Mouse (Mus musculus) myocyte (in vitro differentiated cells): ENCODE measurements around the gene Cry2. TPM values are rescaled to one million over a fixed set of nuclear protein-coding genes. Genes with fewer than 3 reads are reported as not detected.
A peak's percentile ranks its signal among the peaks of the same experiment; 100 is the strongest.

Experiments used
- H3K27me3 ChIP-seq: one replicate; pipeline ENCODE4 v1.6.1; 2011; ENCODE audit not compliant: control insufficient read depth, insufficient read depth, insufficient read length
- H3K36me3 ChIP-seq: one replicate; pipeline ENCODE4 v1.6.1; 2011; ENCODE audit not compliant: control insufficient read depth, insufficient read depth
- H3K4me2 ChIP-seq: one replicate; pipeline ENCODE4 v1.6.1; 2011; ENCODE audit warnings: low read depth, control low read depth
- H3K4me3 ChIP-seq: one replicate; pipeline ENCODE4 v1.5.1; 2011; ENCODE audit warnings: mild to moderate bottlenecking, control low read depth, moderate library complexity
- H3K79me2 ChIP-seq: one replicate; pipeline ENCODE4 v1.6.1; 2011; ENCODE audit not compliant: control insufficient read depth, insufficient read depth
- H3ac ChIP-seq: one replicate; pipeline ENCODE4 v1.6.1; 2011; ENCODE audit not compliant: control insufficient read depth, insufficient read length
- CEBPB ChIP-seq: IDR thresholded peaks from 2 replicates; pipeline ENCODE4 v1.6.1; 2011; ENCODE audit warnings: mild to moderate bottlenecking, moderate library complexity; ENCODE audit not compliant: poor library complexity, insufficient read depth, severe bottlenecking
- E2F4 ChIP-seq: IDR thresholded peaks from one replicate; pipeline ENCODE4 v1.6.1; 2011; ENCODE audit warnings: mild to moderate bottlenecking, control low read depth, moderate library complexity; ENCODE audit not compliant: insufficient read depth
- MAX ChIP-seq: IDR thresholded peaks from one replicate; pipeline ENCODE4 v1.6.1; 2011; ENCODE audit warnings: low read depth, mild to moderate bottlenecking, control low read depth
- MYOD1 ChIP-seq, 3 experiments: IDR thresholded peaks; one replicate each; pipeline ENCODE4 v1.6.1; 2011; ENCODE audit warnings: control low read depth in 2 of 3, low read depth in 2 of 3, mild to moderate bottlenecking in 2 of 3, moderate library complexity in 1 of 3; ENCODE audit not compliant: insufficient read length in 2 of 3, control insufficient read depth in 1 of 3
- MYOG ChIP-seq, 3 experiments: IDR thresholded peaks; one replicate each; pipeline ENCODE4 v1.6.1; 2011; ENCODE audit warnings: control low read depth in 2 of 3, low read depth in 2 of 3, mild to moderate bottlenecking in 2 of 3; ENCODE audit not compliant: insufficient read length in 2 of 3, control insufficient read depth in 1 of 3, insufficient read depth in 1 of 3
- POLR2A ChIP-seq: IDR thresholded peaks from one replicate; pipeline ENCODE4 v1.6.1; 2011; ENCODE audit warnings: low read depth, mild to moderate bottlenecking, control low read depth, moderate library complexity; ENCODE audit not compliant: insufficient read length
- POLR2AphosphoS2 ChIP-seq: IDR thresholded peaks from one replicate; pipeline ENCODE4 v1.6.1; 2011; ENCODE audit warnings: low read depth, control low read depth; ENCODE audit not compliant: insufficient read length
- REST ChIP-seq: IDR thresholded peaks from one replicate; pipeline ENCODE4 v1.6.1; 2011; ENCODE audit warnings: mild to moderate bottlenecking, control low read depth, moderate library complexity; ENCODE audit not compliant: insufficient read depth, insufficient read length
- SRF ChIP-seq: IDR thresholded peaks from one replicate; pipeline ENCODE4 v1.6.1; 2011; ENCODE audit warnings: low read depth; ENCODE audit not compliant: control insufficient read depth, insufficient read length
- TCF12 ChIP-seq: IDR thresholded peaks from one replicate; pipeline ENCODE4 v1.6.1; 2011; ENCODE audit warnings: mild to moderate bottlenecking, control low read depth; ENCODE audit not compliant: poor library complexity, insufficient read depth, severe bottlenecking
- TCF3 ChIP-seq: IDR thresholded peaks from one replicate; pipeline ENCODE4 v1.6.1; 2011; ENCODE audit warnings: low read depth, control low read depth; ENCODE audit not compliant: insufficient read length
- USF1 ChIP-seq: IDR thresholded peaks from one replicate; pipeline ENCODE4 v1.6.1; 2011; ENCODE audit warnings: low read depth, mild to moderate bottlenecking, control low read depth, moderate library complexity
- polyA plus RNA-seq: library from polyadenylated mRNA; unstranded; fragments of >200 nt; fragmentation: generic; extraction: Trizol; gene quantifications from one replicate; pipeline ENCODE4 v1.2.1, GENCODE M21; 2012; ENCODE audit warnings: missing spikeins

Gene Cry2
- polyA plus RNA-seq, 1 experiment = 9.3 TPM

DNA sequence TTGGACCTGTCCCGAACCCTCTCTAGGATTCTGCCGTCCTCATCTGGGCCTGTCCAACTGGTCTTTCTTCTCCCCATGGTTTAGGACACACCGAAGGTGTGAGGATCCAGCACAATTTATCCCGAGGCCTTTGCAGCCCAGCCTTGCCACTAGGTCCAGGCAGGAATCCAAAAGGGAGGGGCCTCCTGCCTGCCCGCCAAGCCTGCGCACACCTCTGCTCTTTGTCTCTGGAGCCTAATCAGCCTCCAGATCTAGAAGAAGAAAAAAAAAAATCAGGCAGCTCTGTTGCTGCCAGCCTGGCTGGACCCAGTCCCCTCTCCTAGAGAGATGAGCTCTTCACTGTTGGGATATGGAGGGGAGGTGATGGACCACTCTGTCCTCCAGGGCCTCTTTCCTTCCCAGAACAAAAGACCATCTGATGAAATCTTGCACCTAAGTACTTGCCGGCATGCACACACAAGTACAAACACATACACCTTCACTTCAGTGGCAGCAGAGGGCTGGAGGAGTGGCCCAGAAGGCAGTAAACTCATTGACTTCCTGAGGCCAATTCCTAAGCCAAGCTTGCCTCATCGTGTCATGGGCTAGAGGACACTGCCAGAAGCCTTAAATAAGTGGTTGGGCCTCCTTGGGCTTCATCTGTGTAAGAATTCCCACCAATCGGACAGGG lies 60.9 kb downstream of the Cry2 start:
- Histone ChIP-seq H3K79me2 (peaks cover 10% of the 10 kb centered on the region), H3K4me3 (no peak overlapping the region), H3K36me3 (no peaks in the 10 kb centered on the region), H3K27me3 (peaks cover 6% of the 10 kb centered on the region), H3ac (no peak overlapping the region), H3K4me2 (no peak overlapping the region)
- TF ChIP-seq CEBPB = no peak
- no peak for TF ChIP-seq TCF12
- TF ChIP-seq TCF3 = no peak
- no peak for TF ChIP-seq MYOD1 (IDR thresholded peaks at IDR 0.05; ENCODE audit: control insufficient read depth in 1 of 3, insufficient read length in 2 of 3, low read depth in 2 of 3)
- TF ChIP-seq SRF = no peak
- TF ChIP-seq E2F4 = no peak
- no peak for TF ChIP-seq REST
- TF ChIP-seq MYOG (IDR thresholded peaks at IDR 0.05; ENCODE audit: control insufficient read depth in 1 of 3, insufficient read depth in 1 of 3, insufficient read length in 2 of 3, low read depth in 2 of 3) = no peak
- TF ChIP-seq MAX = no peak
- no peak for TF ChIP-seq POLR2AphosphoS2
- no peak for TF ChIP-seq USF1
- TF ChIP-seq POLR2A = no peak

DNA sequence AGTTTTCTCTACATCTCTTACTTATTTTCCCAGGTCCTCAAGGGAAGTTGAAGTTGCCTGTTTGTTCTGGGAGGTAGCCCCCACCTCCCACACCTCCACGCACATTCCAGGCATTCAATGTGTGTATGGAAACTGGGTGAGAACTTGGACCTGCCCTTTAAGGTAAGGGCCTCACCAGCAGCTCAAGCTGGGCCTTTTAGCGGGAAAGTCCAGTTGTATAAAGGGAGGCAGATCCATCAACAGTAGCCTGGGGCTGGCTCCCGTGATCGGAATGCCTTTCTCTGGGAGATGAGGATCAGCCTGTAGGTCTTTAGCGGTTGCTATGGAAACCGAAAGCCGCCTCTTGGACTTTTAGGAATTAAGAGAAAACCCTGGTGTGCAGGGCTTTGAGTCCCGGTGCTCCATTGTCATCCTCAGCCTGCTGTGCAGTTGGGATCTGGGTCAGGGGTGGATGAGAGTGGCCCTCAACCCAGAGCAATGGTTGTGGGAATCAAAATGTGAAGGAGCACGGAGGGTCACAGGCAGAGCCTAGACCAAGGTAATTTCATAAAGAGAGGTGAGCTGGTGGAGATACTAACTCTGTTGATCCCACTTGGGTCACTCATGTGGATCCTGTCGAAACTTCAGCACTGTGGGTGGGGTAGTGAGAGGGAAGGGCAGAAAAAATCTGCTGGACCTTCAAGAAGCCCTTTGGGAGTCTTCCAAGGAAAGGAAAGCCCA lies 61.7 kb downstream of the Cry2 start:
- Histone ChIP-seq H3K79me2 (peaks cover 10% of the 10 kb centered on the region), H3K4me2 (no peak overlapping the region), H3K4me3 (no peak overlapping the region), H3ac (no peak overlapping the region), H3K36me3 (no peaks in the 10 kb centered on the region), H3K27me3 (peaks cover 6% of the 10 kb centered on the region)
- no peak for TF ChIP-seq TCF12
- no peak for TF ChIP-seq REST
- no peak for TF ChIP-seq SRF
- TF ChIP-seq MAX = no peak
- no peak for TF ChIP-seq MYOD1 (IDR thresholded peaks at IDR 0.05; ENCODE audit: control insufficient read depth in 1 of 3, insufficient read length in 2 of 3, low read depth in 2 of 3)
- TF ChIP-seq CEBPB = no peak
- no peak for TF ChIP-seq POLR2A
- no peak for TF ChIP-seq USF1
- TF ChIP-seq E2F4 = no peak
- TF ChIP-seq POLR2AphosphoS2 = no peak
- TF ChIP-seq TCF3 = no peak
- no peak for TF ChIP-seq MYOG (IDR thresholded peaks at IDR 0.05; ENCODE audit: control insufficient read depth in 1 of 3, insufficient read depth in 1 of 3, insufficient read length in 2 of 3, low read depth in 2 of 3)

DNA sequence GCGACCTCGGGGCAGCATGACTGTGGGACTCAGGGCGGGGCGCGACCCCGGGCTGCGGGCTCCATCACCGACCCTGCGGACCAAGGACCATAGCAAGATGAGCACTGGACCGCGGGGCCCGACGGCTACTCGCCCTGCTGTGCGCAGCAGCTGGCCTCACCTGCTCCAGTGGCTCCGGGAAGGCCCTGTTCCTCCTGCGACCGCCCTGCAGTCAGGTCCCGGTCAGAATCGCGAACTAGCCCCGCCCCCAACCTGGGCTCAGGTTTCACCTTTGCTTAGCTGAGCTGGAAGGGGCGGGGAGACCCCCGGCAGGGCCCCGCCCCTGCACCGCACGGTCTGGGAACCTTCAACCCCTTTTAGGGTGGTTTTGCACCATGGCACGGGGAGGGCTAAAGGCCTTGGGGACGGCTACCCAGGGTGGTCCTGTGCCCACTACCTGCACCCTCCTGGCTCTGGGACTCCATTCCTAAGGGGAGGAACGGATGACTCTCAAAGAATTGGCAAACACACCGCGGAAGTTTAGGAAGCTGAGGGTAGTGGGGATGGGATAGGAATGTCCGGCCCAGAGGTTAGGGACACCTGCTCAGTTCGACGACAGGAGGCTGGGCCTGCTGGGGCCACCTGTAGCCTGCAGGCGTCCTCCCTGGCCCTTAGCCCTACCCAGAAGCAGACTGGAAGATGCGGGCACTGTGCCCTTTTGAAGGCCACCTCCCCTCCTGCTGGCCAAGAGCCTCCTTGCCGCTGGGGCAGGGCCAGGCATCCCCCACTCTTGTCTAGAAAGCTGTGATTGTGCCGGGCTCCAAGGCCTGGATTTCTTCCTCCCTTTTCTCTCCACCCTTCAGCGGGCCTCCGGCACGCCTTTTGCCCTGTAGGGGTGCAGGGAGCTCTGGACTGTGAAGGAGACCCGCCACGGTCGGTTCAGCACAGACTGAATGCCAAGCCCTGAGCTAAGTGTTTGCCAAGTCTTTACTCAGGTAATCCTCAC lies 62.7 kb downstream of the Cry2 start:
- H3K4me2 ChIP-seq = peak overlapping the region; percentile 12
- no peak overlapping the region for H3ac ChIP-seq
- TF ChIP-seq USF1 (no peak), E2F4 (no peak), POLR2AphosphoS2 (no peak), POLR2A (no peak), TCF12 (no peak), MAX (no peak), MYOD1 (IDR thresholded peaks at IDR 0.05; ENCODE audit: control insufficient read depth in 1 of 3, insufficient read length in 2 of 3, low read depth in 2 of 3) (no peak), CEBPB (no peak), TCF3 (no peak), MYOG (IDR thresholded peaks at IDR 0.05; ENCODE audit: control insufficient read depth in 1 of 3, insufficient read depth in 1 of 3, insufficient read length in 2 of 3, low read depth in 2 of 3) (no peak), REST (no peak), SRF (no peak)
- H3K27me3 ChIP-seq = peaks cover 6% of the 10 kb centered on the region
- H3K36me3 ChIP-seq = no peaks in the 10 kb centered on the region
- no peak overlapping the region for H3K4me3 ChIP-seq
- peaks cover 6% of the 10 kb centered on the region for H3K79me2 ChIP-seq

DNA sequence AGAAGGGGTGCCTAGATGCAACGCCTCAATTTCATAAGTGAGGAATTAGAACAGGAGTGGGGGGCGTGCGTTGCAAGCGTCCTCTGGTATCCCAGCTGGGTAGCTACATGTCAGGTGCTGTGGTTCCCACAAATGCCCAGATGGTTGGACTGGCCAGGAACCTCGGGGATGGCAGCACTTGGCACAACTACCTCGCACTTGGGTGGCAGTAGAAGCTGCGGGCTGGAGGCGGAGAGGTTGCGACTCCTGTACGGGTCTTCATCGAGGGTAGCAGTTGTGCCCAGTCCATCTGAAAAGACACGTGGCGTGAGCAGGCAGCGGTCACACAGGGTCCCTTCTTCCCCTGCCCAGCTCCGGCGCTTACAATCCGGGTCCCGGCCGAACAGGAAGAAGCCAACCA lies 63.5 kb downstream of the Cry2 start:
- TF ChIP-seq TCF12 = no peak
- TF ChIP-seq E2F4 = no peak
- TF ChIP-seq TCF3 = no peak
- no peak for TF ChIP-seq MAX
- TF ChIP-seq REST = no peak
- no peak for TF ChIP-seq SRF
- TF ChIP-seq POLR2A = no peak
- TF ChIP-seq POLR2AphosphoS2 = no peak
- TF ChIP-seq CEBPB = no peak
- TF ChIP-seq USF1 = no peak
- no peak for TF ChIP-seq MYOD1 (IDR thresholded peaks at IDR 0.05; ENCODE audit: control insufficient read depth in 1 of 3, insufficient read length in 2 of 3, low read depth in 2 of 3)
- no peak for TF ChIP-seq MYOG (IDR thresholded peaks at IDR 0.05; ENCODE audit: control insufficient read depth in 1 of 3, insufficient read depth in 1 of 3, insufficient read length in 2 of 3, low read depth in 2 of 3)
- Histone ChIP-seq H3K27me3 (peaks cover 6% of the 10 kb centered on the region), H3K36me3 (no peaks in the 10 kb centered on the region), H3ac (no peak overlapping the region), H3K4me2 (no peak overlapping the region), H3K79me2 (no peaks in the 10 kb centered on the region), H3K4me3 (no peak overlapping the region)
